Mouse (Mus musculus): ENCODE measurements around the gene Gm49661.

Gm49661 gene

GRCm38 (mm10) chr8:84969241-84970134 lies at the start of gene Gm49661, which contains the start of the genes Prdx2 and Rnaseh2a:
Gene Gm49661 (minus strand): TSS chr8:84969433.
Gene Prdx2 (plus strand): TSS chr8:84969587.
Gene Rnaseh2a (minus strand): TSS chr8:84969767.
- no peak for DNase-seq (ENCODE audit: low read depth)

GRCm38 (mm10) chr8:85017209-85017608 lies 48.0 kb upstream of the Gm49661 start:
- DNase-seq (ENCODE audit: low read depth): no peak

GRCm38 (mm10) chr8:85016724-85017123 lies 47.5 kb upstream of the Gm49661 start:
- no peak for DNase-seq (ENCODE audit: low read depth)

GRCm38 (mm10) chr8:85014431-85014830 lies 45.2 kb upstream of the Gm49661 start, which contains the start of gene Best2:
Gene Best2 (minus strand): TSS chr8:85014531.
- no peak for DNase-seq (ENCODE audit: low read depth)

GRCm38 (mm10) chr8:85013230-85013840 lies 44.1 kb upstream of the Gm49661 start:
- no peak for DNase-seq (ENCODE audit: low read depth)

- no peak for DNase-seq (ENCODE audit: low read depth)
Observed at GRCm38 (mm10) chr8:85011242-85011641, 42.0 kb upstream of the Gm49661 start.

GRCm38 (mm10) chr8:85007686-85008085 lies 38.5 kb upstream of the Gm49661 start:
- no peak for DNase-seq (ENCODE audit: low read depth)

- DNase-seq (ENCODE audit: low read depth): peak; percentile 87
Observed at GRCm38 (mm10) chr8:84997649-84998295, 28.5 kb upstream of the Gm49661 start.

GRCm38 (mm10) chr8:84996978-84997377 lies 27.7 kb upstream of the Gm49661 start:
- no peak for DNase-seq (ENCODE audit: low read depth)

- DNase-seq (ENCODE audit: low read depth): no peak
Observed at GRCm38 (mm10) chr8:84995680-84996079, 26.4 kb upstream of the Gm49661 start.

GRCm38 (mm10) chr8:84994375-84994774 lies 25.1 kb upstream of the Gm49661 start:
- DNase-seq (ENCODE audit: low read depth): no peak

GRCm38 (mm10) chr8:84990836-84991235 lies 21.6 kb upstream of the Gm49661 start:
- DNase-seq (ENCODE audit: low read depth): no peak

- peak; percentile 99 for DNase-seq (ENCODE audit: low read depth)
Observed at GRCm38 (mm10) chr8:84990349-84990748, 21.1 kb upstream of the Gm49661 start, which contains the start of gene Hook2. Gene Hook2 (plus strand): TSS chr8:84990603.

GRCm38 (mm10) chr8:84989810-84990209 lies 20.6 kb upstream of the Gm49661 start:
- peak; percentile 95 for DNase-seq (ENCODE audit: low read depth)

- DNase-seq (ENCODE audit: low read depth): no peak
Observed at GRCm38 (mm10) chr8:84989311-84989731, 20.1 kb upstream of the Gm49661 start.

GRCm38 (mm10) chr8:84987903-84988302 lies 18.7 kb upstream of the Gm49661 start:
- DNase-seq (ENCODE audit: low read depth): no peak

- no peak for DNase-seq (ENCODE audit: low read depth)
Observed at GRCm38 (mm10) chr8:84987388-84987787, 18.2 kb upstream of the Gm49661 start.

- DNase-seq (ENCODE audit: low read depth): no peak
Observed at GRCm38 (mm10) chr8:84986379-84986945, 17.2 kb upstream of the Gm49661 start.

GRCm38 (mm10) chr8:84985684-84986378 lies 16.6 kb upstream of the Gm49661 start:
- peak; percentile 92 for DNase-seq (ENCODE audit: low read depth)

GRCm38 (mm10) chr8:84985049-84985683 lies 15.9 kb upstream of the Gm49661 start:
- DNase-seq (ENCODE audit: low read depth): no peak

Measured in c-Kit-positive CD71-negative TER-119-negative erythroid progenitor cells, embryonic 14.5 days (primary cell).